Mouse (Mus musculus) MEL (cell line): ENCODE results near the gene Traf3. TPM values are rescaled to one million over a fixed set of nuclear protein-coding genes. Genes with fewer than 3 reads are reported as not detected.

Experiments
- DNase-seq: peaks from one replicate; pipeline ENCODE4 v3.0.0; 2011; ENCODE audit warnings: low read depth, low spot score
- H3K27ac ChIP-seq: 2 replicates; pipeline ENCODE4 v1.5.1; 2012; ENCODE audit warnings: low read depth, mild to moderate bottlenecking, control low read depth, low read length, moderate library complexity; ENCODE audit not compliant: control insufficient read depth
- H3K27me3 ChIP-seq, 2 experiments: fragments of 150-350 bp in 1 of 2; sonication (generic) in 1 of 2; 2 replicates each; pipeline ENCODE4 v1.6.1; 2012; ENCODE audit warnings: low read length in 2 of 2, mild to moderate bottlenecking in 2 of 2, improper control_type of control experiment in 1 of 2, moderate library complexity in 1 of 2; ENCODE audit not compliant: insufficient read depth in 2 of 2, control insufficient read depth in 1 of 2
- H3K36me3 ChIP-seq, 2 experiments: 2 replicates each; pipeline ENCODE4 v1.6.1; 2012 to 2014; ENCODE audit warnings: low read length in 2 of 2, improper control_type of control experiment in 1 of 2, inconsistent platforms in 1 of 2, mild to moderate bottlenecking in 1 of 2; ENCODE audit not compliant: insufficient read depth in 2 of 2, control insufficient read depth in 1 of 2
- H3K4me1 ChIP-seq, 2 experiments: fragments of 150-350 bp in 1 of 2; sonication (generic) in 1 of 2; 2 replicates each; pipeline ENCODE4 v1.6.1; 2012; ENCODE audit warnings: low read length in 2 of 2, improper control_type of control experiment in 1 of 2, mild to moderate bottlenecking in 1 of 2; ENCODE audit not compliant: insufficient read depth in 2 of 2, control insufficient read depth in 1 of 2
- H3K4me3 ChIP-seq, 2 experiments: fragments of 150-350 bp in 1 of 2; sonication (generic) in 1 of 2; 2 replicates each; pipeline ENCODE4 v1.5.1; 2012; ENCODE audit warnings: low read depth in 2 of 2, low read length in 2 of 2, mild to moderate bottlenecking in 2 of 2, moderate library complexity in 2 of 2, control low read depth in 1 of 2, improper control_type of control experiment in 1 of 2; ENCODE audit not compliant: control insufficient read depth in 1 of 2, insufficient read depth in 1 of 2
- H3K79me2 ChIP-seq: 2 replicates; pipeline ENCODE4 v1.6.1; 2012; ENCODE audit warnings: mild to moderate bottlenecking, low read length, moderate library complexity; ENCODE audit not compliant: control insufficient read depth, poor library complexity, insufficient read depth
- H3K9ac ChIP-seq: 2 replicates; pipeline ENCODE4 v1.6.1; 2012; ENCODE audit warnings: low read depth, mild to moderate bottlenecking, control low read depth, low read length, moderate library complexity; ENCODE audit not compliant: control insufficient read depth, poor library complexity, severe bottlenecking
- H3K9me3 ChIP-seq: fragments of 150-350 bp; sonication (generic); replicated peaks from 2 replicates; pipeline ENCODE4 v1.6.1; 2012; ENCODE audit warnings: mild to moderate bottlenecking, low read length, improper control_type of control experiment, moderate library complexity; ENCODE audit not compliant: insufficient read depth
- CHD1 ChIP-seq: IDR thresholded peaks from 2 replicates; pipeline ENCODE4 v1.6.1; 2012; ENCODE audit warnings: low read depth, mild to moderate bottlenecking, inconsistent platforms, low read length, improper control_type of control experiment
- CTCF ChIP-seq, 3 experiments: IDR thresholded peaks in 2 of 3; conservative IDR thresholded peaks in 1 of 3; 2 replicates each; pipeline ENCODE4 v1.5.1; 2011 to 2012; ENCODE audit warnings: low read length in 3 of 3, low read depth in 2 of 3, mild to moderate bottlenecking in 2 of 3, improper control_type of control experiment in 1 of 3, inconsistent platforms in 1 of 3, mixed read lengths in 1 of 3, moderate library complexity in 1 of 3; ENCODE audit not compliant: control insufficient read depth in 1 of 3, insufficient read depth in 1 of 3, poor library complexity in 1 of 3, severe bottlenecking in 1 of 3
- E2F4 ChIP-seq: IDR thresholded peaks from 2 replicates; pipeline ENCODE4 v1.6.1; 2011; ENCODE audit warnings: low read depth, low read length, improper control_type of control experiment, borderline replicate concordance
- ELF1 ChIP-seq: IDR thresholded peaks from 2 replicates; pipeline ENCODE4 v1.6.1; 2014; ENCODE audit warnings: low read depth, mild to moderate bottlenecking, inconsistent platforms, low read length, improper control_type of control experiment, moderate library complexity
- EP300 ChIP-seq, 2 experiments: IDR thresholded peaks; 2 replicates each; pipeline ENCODE4 v1.6.1; 2011; ENCODE audit warnings: improper control_type of control experiment in 2 of 2, low read length in 2 of 2, low read depth in 1 of 2, mild to moderate bottlenecking in 1 of 2
- ETS1 ChIP-seq: IDR thresholded peaks from 2 replicates; pipeline ENCODE4 v1.6.1; 2012; ENCODE audit warnings: low read depth, mild to moderate bottlenecking, inconsistent platforms, low read length, improper control_type of control experiment, moderate library complexity
- GABPA ChIP-seq: IDR thresholded peaks from 2 replicates; pipeline ENCODE4 v1.6.1; 2012; ENCODE audit warnings: low read depth, mild to moderate bottlenecking, inconsistent platforms, low read length, improper control_type of control experiment, moderate library complexity
- HCFC1 ChIP-seq: IDR thresholded peaks from 2 replicates; pipeline ENCODE4 v1.6.1; 2012; ENCODE audit warnings: low read depth, mild to moderate bottlenecking, inconsistent platforms, low read length, improper control_type of control experiment, moderate library complexity
- JUND ChIP-seq: IDR thresholded peaks from 2 replicates; pipeline ENCODE4 v1.6.1; 2011; ENCODE audit warnings: low read depth, mild to moderate bottlenecking, improper control_type of control experiment, low read length
- MAFK ChIP-seq: IDR thresholded peaks from 2 replicates; pipeline ENCODE4 v1.6.1; 2011; ENCODE audit warnings: low read depth, mild to moderate bottlenecking, low read length, improper control_type of control experiment, borderline replicate concordance
- MXI1 ChIP-seq: IDR thresholded peaks from 2 replicates; pipeline ENCODE4 v1.6.1; 2011; ENCODE audit warnings: mild to moderate bottlenecking, low read depth, low read length, improper control_type of control experiment
- MYB ChIP-seq: IDR thresholded peaks from 2 replicates; pipeline ENCODE4 v1.6.1; 2011; ENCODE audit warnings: mild to moderate bottlenecking, low read depth, low read length, improper control_type of control experiment
- MYC ChIP-seq: IDR thresholded peaks from 2 replicates; pipeline ENCODE4 v1.6.1; 2011; ENCODE audit warnings: low read depth, mild to moderate bottlenecking, low read length, improper control_type of control experiment, moderate library complexity
- POLR2A ChIP-seq, 2 experiments: IDR thresholded peaks; 2 replicates each; pipeline ENCODE4 v1.6.1; 2011 to 2012; ENCODE audit warnings: low read length in 2 of 2, mild to moderate bottlenecking in 2 of 2, control low read depth in 1 of 2, improper control_type of control experiment in 1 of 2, low read depth in 1 of 2, moderate library complexity in 1 of 2; ENCODE audit not compliant: control insufficient read depth in 1 of 2, insufficient read depth in 1 of 2, poor library complexity in 1 of 2
- POLR2AphosphoS2 ChIP-seq: IDR thresholded peaks from 2 replicates; pipeline ENCODE4 v1.6.1; 2011; ENCODE audit warnings: low read length, improper control_type of control experiment
- RAD21 ChIP-seq: IDR thresholded peaks from 2 replicates; pipeline ENCODE4 v1.6.1; 2011; ENCODE audit warnings: mild to moderate bottlenecking, low read depth, low read length, improper control_type of control experiment
- SIN3A ChIP-seq: IDR thresholded peaks from 2 replicates; pipeline ENCODE4 v1.6.1; 2012; ENCODE audit warnings: low read length, improper control_type of control experiment, inconsistent platforms
- TAL1 ChIP-seq: IDR thresholded peaks from 2 replicates; pipeline ENCODE4 v1.6.1; 2012; ENCODE audit warnings: mild to moderate bottlenecking, inconsistent platforms, low read length, moderate library complexity, mixed read lengths
- USF1 ChIP-seq: IDR thresholded peaks from 2 replicates; pipeline ENCODE4 v1.6.1; 2014; ENCODE audit warnings: low read depth, mild to moderate bottlenecking, inconsistent platforms, low read length, improper control_type of control experiment, moderate library complexity
- USF2 ChIP-seq, 2 experiments: IDR thresholded peaks; 2 replicates each; pipeline ENCODE4 v1.6.1; 2011 to 2012; ENCODE audit warnings: improper control_type of control experiment in 2 of 2, low read length in 2 of 2, borderline replicate concordance in 1 of 2, inconsistent platforms in 1 of 2, low read depth in 1 of 2, mild to moderate bottlenecking in 1 of 2; ENCODE audit not compliant: insufficient read depth in 1 of 2
- ZC3H11A ChIP-seq: IDR thresholded peaks from 2 replicates; pipeline ENCODE4 v1.6.1; 2012; ENCODE audit warnings: low read depth, mild to moderate bottlenecking, inconsistent platforms, low read length, improper control_type of control experiment
- ZMIZ1 ChIP-seq: IDR thresholded peaks from 2 replicates; pipeline ENCODE4 v1.6.1; 2012; ENCODE audit warnings: low read depth, mild to moderate bottlenecking, inconsistent platforms, low read length, improper control_type of control experiment, moderate library complexity
- ZNF384 ChIP-seq: IDR thresholded peaks from 2 replicates; pipeline ENCODE4 v1.6.1; 2012; ENCODE audit warnings: low read depth, mild to moderate bottlenecking, inconsistent platforms, low read length, improper control_type of control experiment
- polyA plus RNA-seq, 2 experiments: library from polyadenylated mRNA; stranded (reverse) in 1 of 2; unstranded in 1 of 2; fragments of >175 nt in 1 of 2; fragments of >200 nt in 1 of 2; gene quantifications; 2 replicates each; pipeline versions ENCODE4 v1.2.1 to v1.2.4; 2012; ENCODE audit warnings: low replicate concordance in 2 of 2, low read depth in 1 of 2; ENCODE audit not compliant: insufficient read length in 2 of 2, insufficient read depth in 1 of 2, missing spikeins in 1 of 2
- total RNA-seq: library from RNA; depleted of rRNA; stranded (reverse); fragments of 300-350 nt; gene quantifications from 2 replicates; pipeline ENCODE4 v1.2.3, GENCODE M21; 2012

The Traf3 gene
- total and polyA plus RNA-seq, 3 experiments, result 21.1 to 40.7 TPM; not detected in 1

GRCm38 (mm10) chr12:111274006-111274405, 107.8 kb downstream of the Traf3 start:
- DNase-seq, result no peak
- Histone ChIP-seq H3K4me1 (no peaks in the 10 kb centered on the region), H3K9ac (no peak overlapping the region), H3K9me3 (no peaks in the 10 kb centered on the region), H3K27me3 (no peaks in the 10 kb centered on the region), H3K4me3 (no peak overlapping the region), H3K27ac (no peak overlapping the region), H3K36me3 (no peaks in the 10 kb centered on the region), H3K79me2 (no peaks in the 10 kb centered on the region)
- no peak for TF ChIP-seq ZNF384
- TF ChIP-seq USF2 (IDR thresholded peaks at IDR 0.05; ENCODE audit: borderline replicate concordance in 1 of 2, insufficient read depth in 1 of 2, low read depth in 1 of 2, low read length in 2 of 2), result no peak
- no peak for TF ChIP-seq ELF1
- TF ChIP-seq SIN3A, result no peak
- no peak for TF ChIP-seq EP300 (IDR thresholded peaks at IDR 0.05; ENCODE audit: low read depth in 1 of 2, low read length in 2 of 2)
- TF ChIP-seq HCFC1, result no peak
- no peak for TF ChIP-seq USF1
- no peak for TF ChIP-seq ZC3H11A
- no peak for TF ChIP-seq ZMIZ1
- no peak for TF ChIP-seq POLR2A (IDR thresholded peaks at IDR 0.05; ENCODE audit: control insufficient read depth in 1 of 2, insufficient read depth in 1 of 2, low read depth in 1 of 2, low read length in 2 of 2, poor library complexity in 1 of 2)

GRCm38 (mm10) chr12:111274447-111275149, 108.4 kb downstream of the Traf3 start:
- H3K36me3 ChIP-seq, result no peaks in the 10 kb centered on the region
- H3K27me3 ChIP-seq, result no peaks in the 10 kb centered on the region
- no peaks in the 10 kb centered on the region for H3K9me3 ChIP-seq
- no peak for TF ChIP-seq RAD21
- TF ChIP-seq POLR2A (IDR thresholded peaks at IDR 0.05; ENCODE audit: control insufficient read depth in 1 of 2, insufficient read depth in 1 of 2, low read depth in 1 of 2, low read length in 2 of 2, poor library complexity in 1 of 2), result no peak
- no peak for TF ChIP-seq EP300 (IDR thresholded peaks at IDR 0.05; ENCODE audit: low read depth in 1 of 2, low read length in 2 of 2)
- no peak for TF ChIP-seq USF1
- no peak for TF ChIP-seq ELF1
- TF ChIP-seq POLR2AphosphoS2, result no peak
- TF ChIP-seq JUND, result no peak
- no peak for TF ChIP-seq MYC
- no peak for TF ChIP-seq ZNF384
- no peak for TF ChIP-seq ZC3H11A
- no peak for TF ChIP-seq MAFK
- no peak for TF ChIP-seq MYB
- no peak for TF ChIP-seq MXI1
- no peak for TF ChIP-seq ETS1
- TF ChIP-seq CTCF (IDR thresholded peaks at IDR 0.05 in 2 of 3, conservative IDR thresholded peaks at IDR 0.05 in 1 of 3; ENCODE audit: control insufficient read depth in 1 of 3, insufficient read depth in 1 of 3, low read depth in 2 of 3, low read length in 3 of 3, poor library complexity in 1 of 3, severe bottlenecking in 1 of 3), result no peak
- TF ChIP-seq CHD1, result no peak
- TF ChIP-seq TAL1, result no peak
- no peak for TF ChIP-seq GABPA
- TF ChIP-seq E2F4, result no peak
- H3K79me2 ChIP-seq, result no peaks in the 10 kb centered on the region
- no peak overlapping the region for H3K9ac ChIP-seq
- DNase-seq, result no peak
- no peak overlapping the region for H3K27ac ChIP-seq
- H3K4me1 ChIP-seq, result no peaks in the 10 kb centered on the region
- no peak overlapping the region for H3K4me3 ChIP-seq
